Mouse (Mus musculus) C2C12 (cell line): ENCODE data around the gene Pdhx. TPM values are rescaled to one million over a fixed set of nuclear protein-coding genes. Genes with fewer than 3 reads are reported as not detected.

Experiments used
- H3K27me3 ChIP-seq: one replicate; pipeline ENCODE4 v1.6.1; 2011; ENCODE audit not compliant: control insufficient read depth, insufficient read depth, insufficient read length
- H3K36me3 ChIP-seq: one replicate; pipeline ENCODE4 v1.6.1; 2011; ENCODE audit not compliant: control insufficient read depth, insufficient read depth
- H3K4me3 ChIP-seq: one replicate; pipeline ENCODE4 v1.5.1; 2011; ENCODE audit warnings: mild to moderate bottlenecking, control low read depth; ENCODE audit not compliant: poor library complexity, insufficient read depth, severe bottlenecking
- H3K79me2 ChIP-seq: one replicate; pipeline ENCODE4 v1.6.1; 2011; ENCODE audit not compliant: control insufficient read depth, insufficient read depth
- H3K79me3 ChIP-seq: one replicate; pipeline ENCODE4 v1.6.1; 2011; ENCODE audit warnings: low read depth, control low read depth
- H3ac ChIP-seq: one replicate; pipeline ENCODE3; 2011; ENCODE audit warnings: low read depth; ENCODE audit not compliant: control insufficient read depth, insufficient read length
- CEBPB ChIP-seq: IDR thresholded peaks from one replicate; pipeline ENCODE4 v1.6.1; 2011; ENCODE audit warnings: low read depth, mild to moderate bottlenecking, control low read depth, moderate library complexity
- CTCF ChIP-seq: IDR thresholded peaks from one replicate; pipeline ENCODE4 v1.5.1; 2011; ENCODE audit not compliant: control insufficient read depth, insufficient read depth, insufficient read length
- FOSL1 ChIP-seq: IDR thresholded peaks from one replicate; pipeline ENCODE4 v1.8.0; 2011; ENCODE audit warnings: mild to moderate bottlenecking, low read length; ENCODE audit not compliant: poor library complexity, insufficient read depth, severe bottlenecking
- MAX ChIP-seq: IDR thresholded peaks from one replicate; pipeline ENCODE4 v1.6.1; 2011; ENCODE audit warnings: mild to moderate bottlenecking, control low read depth
- MYOD1 ChIP-seq: IDR thresholded peaks from one replicate; pipeline ENCODE4 v1.6.1; 2011; ENCODE audit warnings: low read depth; ENCODE audit not compliant: control insufficient read depth, insufficient read length
- MYOG ChIP-seq: IDR thresholded peaks from one replicate; pipeline ENCODE4 v1.6.1; 2011; ENCODE audit not compliant: control insufficient read depth, insufficient read length; ENCODE audit errors: extremely low read depth
- USF1 ChIP-seq: IDR thresholded peaks from one replicate; pipeline ENCODE4 v1.6.1; 2011; ENCODE audit warnings: low read depth, mild to moderate bottlenecking, control low read depth, moderate library complexity
- polyA plus RNA-seq: library from polyadenylated mRNA; unstranded; fragments of >200 nt; fragmentation: generic; extraction: Trizol; gene quantifications from one replicate; pipeline ENCODE4 v1.2.1, GENCODE M21; 2012; ENCODE audit warnings: missing spikeins

The Pdhx gene
- polyA plus RNA-seq, 1 experiment, result 17.2 TPM

DNA sequence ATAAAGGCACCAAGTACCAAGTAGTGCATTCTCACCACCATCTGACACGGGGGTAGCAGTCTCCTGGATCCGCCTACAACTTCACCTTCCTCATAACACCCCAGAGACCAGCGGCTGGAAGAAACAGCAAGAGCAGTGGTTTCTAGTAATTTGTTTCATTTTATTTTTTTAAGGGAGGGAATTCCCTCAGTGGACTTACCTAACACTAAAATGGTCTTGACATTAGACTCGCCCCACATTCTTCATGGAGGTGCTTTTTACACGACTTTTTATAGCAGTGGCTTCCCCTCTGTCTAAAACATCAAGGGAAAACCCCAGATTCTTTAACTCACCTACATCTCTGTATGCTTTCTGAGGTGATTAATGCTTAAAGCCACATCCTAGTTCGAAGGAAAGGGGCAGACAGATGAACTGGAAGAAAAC lies 74.1 kb downstream of the Pdhx start:
- Histone ChIP-seq H3K36me3 (no peaks in the 10 kb centered on the region), H3K79me2 (no peaks in the 10 kb centered on the region), H3K27me3 (no peaks in the 10 kb centered on the region), H3K4me3 (no peak overlapping the region), H3K79me3 (no peaks in the 10 kb centered on the region), H3ac (no peak overlapping the region)
- no peak for TF ChIP-seq CTCF
- no peak for TF ChIP-seq MAX
- no peak for TF ChIP-seq USF1
- no peak for TF ChIP-seq FOSL1

DNA sequence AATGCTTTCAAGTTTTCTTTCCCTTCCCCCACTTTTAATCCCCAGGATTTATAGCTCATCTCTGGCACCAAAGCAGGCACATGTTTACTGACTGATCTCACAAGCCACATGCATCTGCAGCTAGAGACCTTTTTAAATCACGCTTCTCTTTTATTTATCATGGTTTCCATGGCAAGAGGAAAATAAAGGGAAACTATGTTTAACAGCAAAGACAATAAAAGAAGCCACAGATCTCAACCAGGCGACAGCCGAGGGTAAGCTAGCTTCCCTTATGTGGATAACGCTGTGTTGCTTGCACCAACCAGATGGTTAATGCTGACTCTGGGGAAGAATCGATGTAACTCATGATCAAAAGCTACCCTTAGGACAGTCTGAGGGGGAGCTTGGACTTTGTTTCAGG lies 75.0 kb downstream of the Pdhx start:
- no peaks in the 10 kb centered on the region for H3K79me2 ChIP-seq
- TF ChIP-seq USF1, result no peak
- TF ChIP-seq MAX, result no peak
- no peak for TF ChIP-seq FOSL1
- no peak for TF ChIP-seq MYOG
- H3K27me3 ChIP-seq, result no peaks in the 10 kb centered on the region
- no peak overlapping the region for H3ac ChIP-seq
- no peaks in the 10 kb centered on the region for H3K36me3 ChIP-seq
- no peaks in the 10 kb centered on the region for H3K79me3 ChIP-seq
- H3K4me3 ChIP-seq, result no peak overlapping the region

DNA sequence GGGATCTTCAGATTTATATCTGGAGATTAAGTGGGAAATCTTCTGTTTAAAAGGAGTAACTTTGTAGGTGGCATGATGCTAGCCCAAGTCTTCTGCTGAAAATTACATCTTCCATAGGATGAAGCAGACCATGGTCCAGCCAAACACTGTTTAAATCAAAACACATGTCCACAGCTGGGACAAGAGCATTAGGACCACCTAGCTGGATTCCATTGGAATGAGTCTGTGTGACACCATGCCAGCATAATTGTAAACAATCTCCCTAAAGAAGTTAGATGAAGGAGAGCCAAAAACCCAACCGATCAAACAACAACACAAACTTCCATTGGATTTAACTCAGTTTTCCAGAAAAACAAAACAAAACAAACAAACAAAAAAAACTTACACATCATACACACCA lies 75.4 kb downstream of the Pdhx start:
- Histone ChIP-seq H3K4me3 (no peak overlapping the region), H3K79me3 (no peaks in the 10 kb centered on the region), H3K79me2 (no peaks in the 10 kb centered on the region), H3K36me3 (no peaks in the 10 kb centered on the region), H3K27me3 (no peaks in the 10 kb centered on the region), H3ac (no peak overlapping the region)
- TF ChIP-seq FOSL1 (no peak), MYOD1 (no peak), CEBPB (no peak), USF1 (no peak), MYOG (no peak), CTCF (no peak), MAX (no peak)

DNA sequence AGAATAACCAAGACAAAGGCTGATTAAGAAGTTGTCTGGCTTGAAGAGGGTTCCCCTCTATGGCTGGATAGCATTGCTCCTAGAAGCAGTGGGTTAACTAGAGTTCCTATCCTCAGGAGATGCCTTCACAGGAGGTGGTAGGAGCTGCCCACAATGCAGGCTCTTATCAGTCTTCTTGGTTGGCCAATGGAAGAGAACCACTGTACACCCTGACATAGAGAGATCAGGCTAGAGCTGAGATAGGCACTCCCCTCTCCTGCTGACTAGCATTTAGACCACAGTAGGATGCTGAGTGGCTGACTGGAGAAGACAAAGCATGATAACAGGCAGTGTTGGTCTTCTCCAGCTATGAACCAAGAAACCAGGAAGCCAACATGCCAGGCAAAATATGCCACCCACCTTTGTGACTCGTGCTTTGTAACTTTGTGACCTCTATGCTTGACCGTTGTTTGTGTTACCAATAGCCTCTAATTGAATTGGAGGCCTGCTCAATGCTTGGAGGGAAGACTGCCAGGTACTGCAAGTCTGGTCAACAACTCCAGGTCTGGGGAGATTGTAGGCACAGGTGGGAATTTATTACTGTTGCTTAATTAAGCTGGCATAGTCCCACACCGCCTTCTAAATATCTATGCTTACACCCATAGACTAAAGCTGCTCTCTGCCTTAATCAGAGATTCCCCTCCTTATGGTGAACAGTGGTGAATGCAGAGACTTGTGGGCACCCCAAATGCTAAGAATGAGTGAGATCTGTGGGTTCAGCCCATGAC lies 79.3 kb downstream of the Pdhx start:
- no peaks in the 10 kb centered on the region for H3K36me3 ChIP-seq
- H3K79me3 ChIP-seq, result no peaks in the 10 kb centered on the region
- H3ac ChIP-seq, result no peak overlapping the region
- no peak for TF ChIP-seq MAX
- TF ChIP-seq MYOD1, result no peak
- H3K79me2 ChIP-seq, result no peaks in the 10 kb centered on the region
- H3K27me3 ChIP-seq, result no peaks in the 10 kb centered on the region
- no peak overlapping the region for H3K4me3 ChIP-seq

DNA sequence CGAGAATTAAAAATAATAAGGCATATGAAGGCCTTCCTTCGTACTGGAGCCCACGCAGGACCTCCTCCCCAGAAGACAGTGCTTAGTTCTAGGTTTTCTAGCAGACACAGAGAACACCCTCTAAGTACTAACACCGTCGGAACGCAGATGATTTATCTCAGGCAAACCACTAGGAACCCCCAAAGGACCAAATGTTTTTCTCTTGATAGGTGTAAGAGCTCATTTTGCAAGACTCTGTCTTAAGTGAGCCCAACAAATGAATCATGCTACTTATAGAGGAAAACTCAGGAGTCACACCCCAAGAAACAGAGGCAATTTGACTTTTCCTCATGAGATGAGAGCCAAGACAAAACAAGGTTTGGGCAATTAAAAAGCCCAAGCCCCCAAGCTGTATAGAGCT lies 80.9 kb downstream of the Pdhx start:
- no peaks in the 10 kb centered on the region for H3K36me3 ChIP-seq
- H3K79me3 ChIP-seq, result no peaks in the 10 kb centered on the region
- no peak overlapping the region for H3ac ChIP-seq
- no peaks in the 10 kb centered on the region for H3K27me3 ChIP-seq
- H3K79me2 ChIP-seq, result no peaks in the 10 kb centered on the region
- peak; percentile 53 for TF ChIP-seq CEBPB
- no peak for TF ChIP-seq MAX
- H3K4me3 ChIP-seq, result no peak overlapping the region

DNA sequence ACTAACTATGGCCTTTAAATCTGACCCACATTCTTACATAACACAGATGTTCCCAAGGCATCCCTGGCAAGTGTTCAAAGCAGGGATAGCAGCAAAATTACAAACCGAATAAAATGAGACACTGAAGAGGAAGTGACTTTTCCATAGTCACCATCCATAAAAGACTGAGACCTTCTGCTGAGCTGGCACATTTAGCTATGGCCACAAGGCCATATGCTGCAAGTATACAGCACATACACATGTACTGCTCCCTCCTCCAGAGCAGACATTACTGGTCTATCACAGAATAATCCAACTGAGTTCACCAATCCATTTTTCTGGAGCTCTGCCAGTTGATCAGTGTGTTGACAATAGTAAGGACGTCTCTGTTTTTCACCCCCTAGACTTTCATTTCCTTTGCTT lies 83.0 kb downstream of the Pdhx start:
- H3K79me3 ChIP-seq, result no peaks in the 10 kb centered on the region
- H3K4me3 ChIP-seq, result no peak overlapping the region
- H3K79me2 ChIP-seq, result no peaks in the 10 kb centered on the region
- no peak for TF ChIP-seq MAX
- no peak for TF ChIP-seq USF1
- no peak for TF ChIP-seq CTCF
- TF ChIP-seq MYOD1, result no peak
- no peak for TF ChIP-seq FOSL1
- no peak for TF ChIP-seq MYOG
- TF ChIP-seq CEBPB, result no peak
- H3ac ChIP-seq, result no peak overlapping the region
- no peaks in the 10 kb centered on the region for H3K27me3 ChIP-seq
- H3K36me3 ChIP-seq, result no peaks in the 10 kb centered on the region
